ENCODE assay signal across 10 mouse cellular contexts in genomic region chr5:125518640-125519039, GRCm38 (mm10). TPM values are rescaled to one million over a fixed set of nuclear protein-coding genes. Genes with fewer than 3 reads are reported as not detected.
A peak's percentile ranks its signal among the peaks of the same experiment; 100 is the strongest.
DNase-seq lines count a peak whose midpoint lies in the region; ATAC-seq lines count a peak whose summit lies in the region.
"Had no signal": no experiment of that assay in that cellular context is flagged by ENCODE, and none has a peak within 500 bp of the region (broad histone marks: within the 10 kb centered on the region; RNA-seq: fewer than 3 reads in every experiment).

No protein-coding gene starts in this region.

- ATAC-seq in megakaryocyte-erythroid progenitor cell, adult 5-6 weeks (replicated peaks; ENCODE audit: low FRiP score, low TSS enrichment, poor library complexity, severe bottlenecking) = peak; percentile 57; the same call in 1 of the 2 replicates
- no peak for ATAC-seq in hindbrain, embryonic 16.5 days

- peaks cover 32% of the 10 kb centered on the region for H3K36me3 ChIP-seq in hindbrain, embryonic 16.5 days (ENCODE audit: control insufficient read depth, insufficient read depth, low read length)
- H3K36me3 ChIP-seq in limb, embryonic 10.5 days = peaks cover 48% of the 10 kb centered on the region

- no peak overlapping the region for H3K9ac ChIP-seq in hindbrain, embryonic 16.5 days (ENCODE audit: low read depth, low read length)
- H3K9ac ChIP-seq: neural tube, embryonic 12.5 days had no signal

- H3K4me1 ChIP-seq in hindbrain, embryonic 16.5 days (ENCODE audit: control insufficient read depth, insufficient read depth, low read depth, low read length) = no peaks in the 10 kb centered on the region
- no peaks in the 10 kb centered on the region for H3K4me1 ChIP-seq in limb, embryonic 10.5 days

- no peaks in the 10 kb centered on the region for H3K27me3 ChIP-seq in hindbrain, embryonic 16.5 days (replicated peaks; ENCODE audit: control insufficient read depth, insufficient read depth, low read length)
- no peaks in the 10 kb centered on the region for H3K27me3 ChIP-seq in limb, embryonic 10.5 days (ENCODE audit: low read depth, poor library complexity, severe bottlenecking)
- H3K27me3 ChIP-seq: neural tube, embryonic 12.5 days had no signal

- no peak overlapping the region for H3K27ac ChIP-seq in hindbrain, embryonic 16.5 days (ENCODE audit: low read depth, low read length)
- H3K27ac ChIP-seq in limb, embryonic 10.5 days = no peak overlapping the region
- H3K27ac ChIP-seq: heart, embryonic 10.5 days; neural tube, embryonic 12.5 days had no signal

- peak; percentile 42 for DNase-seq in adrenal gland, postnatal 14 days
- no peak for DNase-seq in adrenal gland, adult 8-10 months
- peak; percentile 57 to 67 for DNase-seq in layer of hippocampus, postnatal 10 days (ENCODE audit: low spot score in 2 of 2)
- DNase-seq in layer of hippocampus, adult 11-12 months (ENCODE audit: low spot score) = no peak
- DNase-seq in ZHBTc4 (ENCODE audit: low read depth, low spot score) = peak; percentile 57
- no peak for DNase-seq in limb, embryonic 10.5 days (ENCODE audit: low spot score)

- no peaks in the 10 kb centered on the region for H3K9me3 ChIP-seq in hindbrain, embryonic 16.5 days (ENCODE audit: control insufficient read depth, low read length)
- no peaks in the 10 kb centered on the region for H3K9me3 ChIP-seq in limb, embryonic 10.5 days (replicated peaks)
- H3K9me3 ChIP-seq: heart, embryonic 10.5 days; neural tube, embryonic 12.5 days had no signal

- H3K4me3 ChIP-seq in hindbrain, embryonic 16.5 days (ENCODE audit: low read length) = no peak overlapping the region
- H3K4me3 ChIP-seq in limb, embryonic 10.5 days = no peak overlapping the region
- H3K4me3 ChIP-seq: heart, embryonic 10.5 days; neural tube, embryonic 12.5 days had no signal

- H3K4me2 ChIP-seq in hindbrain, embryonic 16.5 days (ENCODE audit: low read length) = no peak overlapping the region
- H3K4me2 ChIP-seq: neural tube, embryonic 12.5 days had no signal

- 64% methylated on average over 5 of the region's 5 CpGs for WGBS in hindbrain, embryonic 16.5 days
- 69% methylated on average over 5 of the region's 5 CpGs for whole genome bisulfite sequencing in limb, embryonic 10.5 days

RNA-seq across cellular contexts. Expression of gene Tmem132b, which starts 12.9 kb away (rescaled TPM):
- total RNA-seq in adrenal gland, postnatal 14 days (2021) = 0.74 and 1.4 TPM in 2 replicates
- total RNA-seq in adrenal gland, adult 8-10 months (2022) = 1 to 10 TPM; 1.4 to 5.2 (median 3.5) TPM
- 10 to 100 TPM; 82.4 to 84.0 TPM for total RNA-seq in layer of hippocampus, postnatal 10 days (2021)
- not detected in 2 replicates for total RNA-seq in megakaryocyte-erythroid progenitor cell, adult 5-6 weeks (2014; fragmentation: Nextera tagmentation)
- not detected in 2 replicates for total RNA-seq in megakaryocyte-erythroid progenitor cell, adult 5-6 weeks (2017)
- 3.9 and 4.2 TPM in 2 replicates for polyA plus RNA-seq in hindbrain, embryonic 16.5 days (2015; fragmentation: Nextera tagmentation; extraction: Ambion mirVana)
- 0.03 TPM in 1 of 2 replicates, not detected in the other for polyA plus RNA-seq in limb, embryonic 10.5 days (2016; fragmentation: Nextera tagmentation; extraction: Ambion mirVana)
- polyA plus RNA-seq: heart, embryonic 10.5 days had no signal

RNA-seq across cellular contexts. Expression of gene Aacs, which starts 43.0 kb away (rescaled TPM):
- total RNA-seq in adrenal gland, postnatal 14 days (2021) = 25.4 and 27.3 TPM in 2 replicates
- 10 to 100 TPM; 44.9 to 73.7 (median 53.8) TPM for total RNA-seq in adrenal gland, adult 8-10 months (2022)
- 100 to 1,000 TPM in 1 of 2 experiments, 10 to 100 TPM in 1; 94.5 to 106 TPM for total RNA-seq in layer of hippocampus, postnatal 10 days (2021)
- 8.4 and 8.7 TPM in 2 replicates for total RNA-seq in megakaryocyte-erythroid progenitor cell, adult 5-6 weeks (2014; fragmentation: Nextera tagmentation)
- total RNA-seq in megakaryocyte-erythroid progenitor cell, adult 5-6 weeks (2017) = 3.2 and 3.8 TPM in 2 replicates
- 113 and 123 TPM in 2 replicates for polyA plus RNA-seq in hindbrain, embryonic 16.5 days (2015; fragmentation: Nextera tagmentation; extraction: Ambion mirVana)
- 56.7 and 57.9 TPM in 2 replicates for polyA plus RNA-seq in limb, embryonic 10.5 days (2016; fragmentation: Nextera tagmentation; extraction: Ambion mirVana)

Comparison
In these comparisons a context has a peak if more than half of its experiments do, and no peak if none do; other contexts are left out.
1. DNase-seq: peak in adrenal gland, postnatal 14 days (single experiment), layer of hippocampus, postnatal 10 days (2 of 2) and ZHBTc4 (single experiment); none in adrenal gland, adult 8-10 months (single experiment), layer of hippocampus, adult 11-12 months (single experiment) and limb, embryonic 10.5 days (single experiment).
2. RNA of gene Tmem132b, which starts 12.9 kb away (total RNA-seq): 82.4 to 84.0 TPM in layer of hippocampus, postnatal 10 days; 1.4 to 5.2 TPM in adrenal gland, adult 8-10 months, 0.74 to 1.4 TPM in adrenal gland, postnatal 14 days and not detected in megakaryocyte-erythroid progenitor cell, adult 5-6 weeks; every median in the first group is over 10 times any median in the second.